Mouse (Mus musculus) forebrain, postnatal 0 days (tissue): ENCODE measurements around the gene Arhgef7. TPM values are rescaled to one million over a fixed set of nuclear protein-coding genes. Genes with fewer than 3 reads are reported as not detected.

ENCODE experiments used
- ATAC-seq: fragments of 200-750 bp; cut with Nextera tagmentation; 2 replicates; pipeline ENCODE4 v1.8.0; 2017; ENCODE audit warnings: mild to moderate bottlenecking, moderate library complexity
- DNase-seq: peaks from one replicate; pipeline ENCODE4 v3.0.0-alpha.2; 2015
- H3K27ac ChIP-seq: fragments of 300-500 bp; sonication (generic); 2 replicates; pipeline ENCODE4 v1.5.1; 2014; ENCODE audit warnings: low read depth, mild to moderate bottlenecking, antibody characterized with exemption, low read length, moderate library complexity, mixed read lengths
- H3K27me3 ChIP-seq: fragments of 300-500 bp; sonication (generic); 2 replicates; pipeline ENCODE4 v1.6.1; 2014; ENCODE audit warnings: mild to moderate bottlenecking, low read length, mixed read lengths; ENCODE audit not compliant: insufficient read depth
- H3K36me3 ChIP-seq: fragments of 300-500 bp; sonication (generic); 2 replicates; pipeline ENCODE4 v1.6.1; 2014; ENCODE audit warnings: mild to moderate bottlenecking, moderate library complexity; ENCODE audit not compliant: insufficient read depth
- H3K4me1 ChIP-seq: fragments of 300-500 bp; sonication (generic); 2 replicates; pipeline ENCODE4 v1.6.1; 2014; ENCODE audit warnings: antibody characterized with exemption; ENCODE audit not compliant: insufficient read depth
- H3K4me2 ChIP-seq: fragments of 300-500 bp; sonication (generic); 2 replicates; pipeline ENCODE4 v1.6.1; 2014; ENCODE audit warnings: low read depth, mild to moderate bottlenecking, moderate library complexity
- H3K4me3 ChIP-seq: fragments of 300-500 bp; sonication (generic); 2 replicates; pipeline ENCODE4 v1.5.1; 2014; ENCODE audit warnings: low read depth, low read length, mixed read lengths
- H3K9ac ChIP-seq: fragments of 300-500 bp; sonication (generic); 2 replicates; pipeline ENCODE4 v1.6.1; 2014; ENCODE audit warnings: mild to moderate bottlenecking
- H3K9me3 ChIP-seq: fragments of 300-500 bp; sonication (generic); 2 replicates; pipeline ENCODE4 v1.6.1; 2016; ENCODE audit warnings: low read length
- CTCF ChIP-seq: sonication (generic); IDR thresholded peaks from 2 replicates; pipeline ENCODE4 v1.5.1; 2016; ENCODE audit warnings: antibody characterized with exemption, control low read depth, low read depth
- WGBS: fragments of 180-500 bp; shearing (Covaris S2); extraction: QIAGEN DNeasy Blood & Tissue Kit; methylation state at CpG from one replicate; pipeline ENCODE4 v1.1.7; 2014; 5-methylcytosine and 5-hydroxymethylcytosine counted together
- polyA plus RNA-seq: library from polyadenylated mRNA; unstranded; fragments of >200 nt; fragmentation: Nextera tagmentation; extraction: Ambion mirVana; gene quantifications from 2 replicates; pipeline ENCODE4 v1.2.1, GENCODE M21; 2015
- total RNA-seq: library from RNA; depleted of rRNA; stranded (reverse); fragments of >200 nt; gene quantifications from 2 replicates; pipeline ENCODE4 v1.2.3, GENCODE M21; 2014

The Arhgef7 gene
- total and polyA plus RNA-seq, 2 experiments from 2014 or later, result 59.5 to 114 TPM

- 88% methylated on average over 3 of the region's 3 CpGs for WGBS
- no peak for TF ChIP-seq CTCF
- peaks cover 91% of the 10 kb centered on the region for H3K36me3 ChIP-seq
These were observed 79.8 kb downstream of the Arhgef7 start for GRCm38 (mm10) chr8:11807361-11807760.

GRCm38 (mm10) chr8:11808047-11808446 is 80.5 kb downstream of the Arhgef7 start:
- Histone ChIP-seq H3K4me1 (no peaks in the 10 kb centered on the region), H3K36me3 (peaks cover 92% of the 10 kb centered on the region), H3K4me2 (no peak overlapping the region), H3K4me3 (no peak overlapping the region), H3K27ac (no peak overlapping the region), H3K27me3 (no peaks in the 10 kb centered on the region), H3K9me3 (no peaks in the 10 kb centered on the region), H3K9ac (no peak overlapping the region)
- ATAC-seq (no peak), DNase-seq (no peak)
- WGBS, result 88% methylated on average over 5 of the region's 5 CpGs
- TF ChIP-seq CTCF, result no peak

More at GRCm38 (mm10) chr8:11807361-11807760, 79.8 kb downstream of the Arhgef7 start:
- no peak overlapping the region for H3K27ac ChIP-seq
- no peaks in the 10 kb centered on the region for H3K4me1 ChIP-seq
- H3K27me3 ChIP-seq, result no peaks in the 10 kb centered on the region
- H3K4me3 ChIP-seq, result no peak overlapping the region
- ATAC-seq (no peak), DNase-seq (no peak)
- H3K9me3 ChIP-seq, result no peaks in the 10 kb centered on the region
- H3K4me2 ChIP-seq, result no peak overlapping the region
- H3K9ac ChIP-seq, result no peak overlapping the region

- no peak overlapping the region for H3K4me3 ChIP-seq
- WGBS, result 83% methylated on average over 5 of the region's 5 CpGs
- DNase-seq, result no peak
- H3K36me3 ChIP-seq, result peaks cover 96% of the 10 kb centered on the region
- ATAC-seq, result no peak
- no peaks in the 10 kb centered on the region for H3K4me1 ChIP-seq
- no peaks in the 10 kb centered on the region for H3K27me3 ChIP-seq
- no peak overlapping the region for H3K9ac ChIP-seq
- no peak for TF ChIP-seq CTCF
- no peak overlapping the region for H3K4me2 ChIP-seq
- H3K27ac ChIP-seq, result no peak overlapping the region
- H3K9me3 ChIP-seq, result no peaks in the 10 kb centered on the region
These were observed 82.9 kb downstream of the Arhgef7 start for GRCm38 (mm10) chr8:11810426-11810825.

- no peak for ATAC-seq
- TF ChIP-seq CTCF, result no peak
These were observed 86.3 kb downstream of the Arhgef7 start for GRCm38 (mm10) chr8:11813801-11814200.

GRCm38 (mm10) chr8:11815206-11815605 is 87.7 kb downstream of the Arhgef7 start:
- H3K27ac ChIP-seq, result no peak overlapping the region
- ATAC-seq (no peak), DNase-seq (no peak)
- 78% methylated on average over 7 of the region's 7 CpGs for WGBS
- peaks cover 97% of the 10 kb centered on the region for H3K36me3 ChIP-seq
- peak; percentile 47; the same call in 1 of the 2 replicates for TF ChIP-seq CTCF
- no peak overlapping the region for H3K4me2 ChIP-seq
- H3K27me3 ChIP-seq, result no peaks in the 10 kb centered on the region
- H3K9me3 ChIP-seq, result no peaks in the 10 kb centered on the region
- no peaks in the 10 kb centered on the region for H3K4me1 ChIP-seq
- H3K9ac ChIP-seq, result no peak overlapping the region
- H3K4me3 ChIP-seq, result no peak overlapping the region

More at GRCm38 (mm10) chr8:11813801-11814200, 86.3 kb downstream of the Arhgef7 start:
- Histone ChIP-seq H3K27ac (no peak overlapping the region), H3K9ac (no peak overlapping the region), H3K4me3 (no peak overlapping the region), H3K4me1 (no peaks in the 10 kb centered on the region), H3K4me2 (no peak overlapping the region), H3K27me3 (no peaks in the 10 kb centered on the region), H3K36me3 (peaks cover 97% of the 10 kb centered on the region), H3K9me3 (no peaks in the 10 kb centered on the region)
- no peak for DNase-seq
- 87% methylated on average over 7 of the region's 7 CpGs for WGBS

- Histone ChIP-seq H3K4me2 (no peak overlapping the region), H3K9me3 (no peaks in the 10 kb centered on the region), H3K9ac (no peak overlapping the region), H3K36me3 (peaks cover 87% of the 10 kb centered on the region), H3K27ac (no peak overlapping the region), H3K4me1 (no peaks in the 10 kb centered on the region), H3K4me3 (no peak overlapping the region), H3K27me3 (no peaks in the 10 kb centered on the region)
- WGBS, result 91% methylated on average over 5 of the region's 5 CpGs
- no peak for TF ChIP-seq CTCF
- DNase-seq (no peak), ATAC-seq (peak; percentile 19; the same call in 1 of the 2 replicates)
These were observed 92.6 kb downstream of the Arhgef7 start for GRCm38 (mm10) chr8:11820136-11820535.

- Histone ChIP-seq H3K4me2 (no peak overlapping the region), H3K9me3 (no peaks in the 10 kb centered on the region), H3K4me3 (no peak overlapping the region), H3K27me3 (no peaks in the 10 kb centered on the region), H3K4me1 (no peaks in the 10 kb centered on the region), H3K27ac (no peak overlapping the region), H3K36me3 (peaks cover 87% of the 10 kb centered on the region), H3K9ac (no peak overlapping the region)
- TF ChIP-seq CTCF, result no peak
- ATAC-seq (no peak), DNase-seq (no peak)
- 80% methylated on average over 5 of the region's 5 CpGs for WGBS
These were observed 93.0 kb downstream of the Arhgef7 start for GRCm38 (mm10) chr8:11820568-11820967.
